Mouse (Mus musculus): ENCODE results near the gene Ccdc13.

DNA sequence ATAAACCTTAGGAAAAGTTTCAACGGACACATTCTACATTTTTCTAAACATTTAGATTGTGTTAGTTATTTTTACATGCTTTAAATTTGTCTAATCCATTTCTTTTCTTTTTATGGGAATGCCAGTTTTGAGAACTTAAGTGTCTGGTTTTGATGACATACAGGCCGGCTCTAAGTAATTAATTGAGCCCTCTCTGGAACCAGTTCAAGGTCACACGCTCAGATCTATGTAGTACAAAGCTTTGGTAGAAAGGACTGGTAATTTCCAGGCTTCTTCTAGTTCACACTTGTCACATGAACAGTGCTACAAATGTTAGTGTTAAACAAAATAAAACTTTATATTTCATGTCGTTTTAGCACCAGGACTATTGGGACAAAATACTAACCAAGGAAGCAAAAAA is 25.6 kb upstream of the Ccdc13 start:
- TF ChIP-seq USF1 (IDR thresholded peaks at IDR 0.05; ENCODE audit: low read depth, low read length) (no peak), CTCF (IDR thresholded peaks at IDR 0.05 in 2 of 3, conservative IDR thresholded peaks at IDR 0.05 in 1 of 3; ENCODE audit: control insufficient read depth in 1 of 3, insufficient read depth in 1 of 3, low read depth in 2 of 3, low read length in 3 of 3, poor library complexity in 1 of 3, severe bottlenecking in 1 of 3) (no peak), POLR2A (IDR thresholded peaks at IDR 0.05; ENCODE audit: control insufficient read depth in 1 of 2, insufficient read depth in 1 of 2, low read depth in 1 of 2, low read length in 2 of 2, poor library complexity in 1 of 2) (no peak), ZC3H11A (IDR thresholded peaks at IDR 0.05; ENCODE audit: low read depth, low read length) (no peak), HCFC1 (IDR thresholded peaks at IDR 0.05; ENCODE audit: low read depth, low read length) (no peak), MAFK (IDR thresholded peaks at IDR 0.05; ENCODE audit: borderline replicate concordance, low read depth, low read length) (no peak), ZMIZ1 (IDR thresholded peaks at IDR 0.05; ENCODE audit: low read depth, low read length) (no peak), E2F4 (IDR thresholded peaks at IDR 0.05; ENCODE audit: borderline replicate concordance, low read depth, low read length) (no peak), UBTF (IDR thresholded peaks at IDR 0.05; ENCODE audit: borderline replicate concordance, insufficient read depth, low read depth, low read length) (no peak)
